Mouse (Mus musculus): ENCODE results near the gene Oxsr1.
"Not testable (repeated sequence)": the region's sequence is repeated elsewhere in the genome, so short reads cannot be mapped to it uniquely, and the experiment has no call there.

Oxsr1 gene

GRCm38 (mm10) chr9:119337842-119338241, 15.6 kb upstream of the Oxsr1 start:
- no peak for DNase-seq

GRCm38 (mm10) chr9:119335571-119335970, 13.3 kb upstream of the Oxsr1 start:
- DNase-seq: no peak

DNA sequence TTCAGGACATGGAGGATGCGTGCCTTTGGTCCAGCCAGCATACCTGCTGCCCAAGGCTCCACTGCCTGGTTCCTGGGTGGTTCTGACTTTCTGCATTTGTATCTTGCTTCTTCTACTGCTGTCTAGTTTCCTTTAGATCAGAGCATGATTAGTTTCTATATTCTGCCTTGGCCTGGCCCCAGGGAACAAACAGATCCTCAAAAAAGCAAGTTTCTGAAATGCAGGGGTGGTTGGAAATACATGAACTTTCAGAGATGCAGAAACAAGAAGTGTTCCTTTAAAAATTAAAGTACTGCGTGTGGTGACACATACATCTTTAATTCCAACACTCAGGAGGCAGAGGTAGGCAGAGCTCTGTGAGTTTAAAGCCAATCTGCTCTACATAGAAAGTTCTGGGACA, 12.6 kb upstream of the Oxsr1 start:
- no peak for DNase-seq

DNA sequence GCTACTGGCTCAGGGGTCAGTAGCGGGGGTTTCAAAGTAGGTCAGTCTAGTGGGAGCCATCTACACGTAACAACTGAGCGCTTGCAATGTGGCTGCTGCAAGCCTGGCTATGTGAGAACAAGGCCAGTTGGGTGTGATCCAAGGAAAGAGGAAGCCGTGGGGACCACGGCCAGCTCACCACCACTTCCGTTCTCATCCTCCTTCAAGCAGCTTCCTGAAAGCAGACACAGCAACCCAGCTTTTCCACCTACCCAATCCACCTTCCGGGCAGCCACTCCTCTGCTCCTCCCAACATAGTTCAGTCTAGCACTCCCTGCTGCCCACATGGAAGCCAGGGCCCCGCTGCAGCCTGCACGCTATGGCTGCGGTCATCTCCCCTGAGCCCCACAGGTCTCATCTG, 12.1 kb upstream of the Oxsr1 start:
- peak; percentile 28 for DNase-seq

DNA sequence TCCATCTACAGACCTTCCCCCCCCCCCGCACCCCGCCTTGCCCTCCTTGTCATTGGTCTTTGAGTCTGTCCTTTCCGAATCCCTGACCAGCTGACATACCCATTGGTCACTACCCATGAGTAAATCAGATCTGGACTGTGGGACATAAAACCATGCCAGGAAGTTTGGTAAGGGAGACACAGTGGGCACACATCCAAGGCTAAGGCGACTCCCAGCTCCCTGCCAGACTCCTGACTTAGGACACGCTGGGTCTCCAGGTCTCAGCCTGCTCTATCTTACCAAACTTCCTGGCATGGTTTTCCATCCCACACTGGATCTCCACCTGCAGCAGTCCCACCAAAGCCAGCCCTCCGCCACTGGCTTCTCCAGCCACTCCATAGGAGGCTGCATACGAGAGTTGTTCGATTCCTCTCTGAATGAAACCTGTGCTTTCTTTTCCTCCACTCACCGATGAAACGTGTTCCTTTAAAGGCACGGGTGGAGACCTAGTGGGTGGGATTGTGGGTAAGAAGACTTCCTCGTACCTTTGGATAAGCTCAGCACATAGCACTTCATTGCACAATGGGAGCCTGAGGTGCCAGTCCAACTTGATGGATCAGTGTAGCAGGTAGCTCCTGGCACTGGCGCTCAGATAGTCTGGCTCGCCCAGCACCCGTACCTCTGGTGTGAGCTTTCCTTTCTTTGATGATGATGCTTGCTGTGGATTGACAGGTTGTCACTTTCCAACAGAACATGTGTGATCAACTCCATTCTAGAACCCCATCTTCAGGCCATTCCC, 8.1 kb upstream of the Oxsr1 start:
- DNase-seq: no peak

DNA sequence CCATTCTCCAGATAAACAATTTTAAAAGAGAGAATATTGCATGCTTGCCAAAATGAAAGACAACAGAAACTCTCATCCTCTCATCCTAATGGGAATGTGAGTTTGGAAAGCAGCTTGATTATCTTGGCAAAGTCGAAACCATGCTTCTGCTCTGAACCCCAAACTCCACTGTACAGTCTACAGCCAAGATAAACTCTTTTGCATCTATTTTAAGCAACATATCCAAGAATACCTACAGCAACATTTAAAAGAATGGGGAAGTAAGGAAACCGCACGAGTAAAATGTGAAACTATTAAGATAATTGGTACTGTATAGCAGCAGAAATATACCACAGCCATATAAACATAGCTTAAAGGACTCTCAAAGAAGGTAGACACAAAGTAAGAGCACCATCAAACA, 6.3 kb upstream of the Oxsr1 start:
- no peak for DNase-seq

DNA sequence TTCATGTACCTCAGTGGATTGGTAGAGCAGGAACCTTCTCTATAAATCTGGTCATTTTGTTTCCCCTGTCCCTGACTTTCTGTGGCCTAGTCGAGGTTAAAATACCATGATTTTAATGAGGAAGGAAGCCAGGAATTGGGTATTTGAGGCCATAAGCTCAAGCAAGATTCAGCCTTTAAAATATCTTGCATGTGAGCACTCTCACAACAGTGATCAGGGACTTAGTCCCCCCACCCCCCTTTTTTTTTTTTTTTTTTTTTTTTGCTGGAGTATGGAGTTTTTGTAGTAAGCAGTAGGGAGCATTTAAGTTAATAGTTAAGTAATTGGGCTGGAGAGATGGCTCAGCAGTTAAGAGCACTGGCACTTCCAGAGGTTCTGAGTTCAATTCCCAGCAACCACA, 1.9 kb upstream of the Oxsr1 start:
- no peak for DNase-seq

- no peak for DNase-seq
These were observed 1.0 kb upstream of the Oxsr1 start for GRCm38 (mm10) chr9:119323260-119323645.

GRCm38 (mm10) chr9:119321392-119322229, 616 bp downstream of the Oxsr1 start:
- DNase-seq: peak; percentile 60

- no peak for DNase-seq
These were observed 1.3 kb downstream of the Oxsr1 start for GRCm38 (mm10) chr9:119320946-119321345.

DNA sequence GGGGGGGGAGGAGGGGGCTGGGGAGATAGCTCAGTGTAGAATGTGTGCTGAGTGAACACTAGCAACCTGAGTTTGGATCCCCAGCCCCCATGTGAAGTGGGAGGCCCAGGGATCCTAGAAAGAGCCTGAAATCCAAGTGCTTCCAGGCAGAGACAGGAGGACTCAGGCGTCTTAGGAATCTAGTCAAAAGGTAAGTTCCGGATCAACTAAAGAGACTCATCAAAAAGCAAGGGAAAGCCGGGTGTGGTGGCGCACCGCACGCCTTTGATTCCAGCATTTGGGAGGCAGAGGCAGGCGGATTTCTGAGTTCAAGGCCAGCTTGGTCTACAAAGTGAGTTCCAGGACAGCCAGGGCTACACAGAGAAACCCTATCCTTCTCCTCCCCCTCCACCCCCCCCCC, 1.8 kb downstream of the Oxsr1 start:
- no peak for DNase-seq

GRCm38 (mm10) chr9:119318891-119319290, 3.3 kb downstream of the Oxsr1 start:
- DNase-seq: no peak

DNA sequence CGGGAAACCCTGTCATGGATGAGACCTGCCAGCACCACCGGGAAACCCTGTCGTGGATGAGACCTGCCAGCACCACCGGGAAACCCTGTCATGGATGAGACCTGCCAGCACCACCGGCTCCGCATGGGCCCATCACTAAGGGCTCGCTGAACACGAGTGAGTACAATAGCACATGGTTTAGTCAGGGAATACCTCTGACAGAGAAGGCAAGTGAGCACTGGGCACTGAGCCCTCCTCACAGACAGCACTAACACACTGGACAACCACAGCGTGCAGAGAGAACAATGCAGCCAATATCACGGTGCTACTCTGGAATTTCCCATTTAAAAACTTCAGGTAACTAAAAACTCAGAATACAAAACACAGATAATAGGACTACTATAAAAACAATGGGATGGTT, 9.1 kb downstream of the Oxsr1 start:
- no peak for DNase-seq

DNA sequence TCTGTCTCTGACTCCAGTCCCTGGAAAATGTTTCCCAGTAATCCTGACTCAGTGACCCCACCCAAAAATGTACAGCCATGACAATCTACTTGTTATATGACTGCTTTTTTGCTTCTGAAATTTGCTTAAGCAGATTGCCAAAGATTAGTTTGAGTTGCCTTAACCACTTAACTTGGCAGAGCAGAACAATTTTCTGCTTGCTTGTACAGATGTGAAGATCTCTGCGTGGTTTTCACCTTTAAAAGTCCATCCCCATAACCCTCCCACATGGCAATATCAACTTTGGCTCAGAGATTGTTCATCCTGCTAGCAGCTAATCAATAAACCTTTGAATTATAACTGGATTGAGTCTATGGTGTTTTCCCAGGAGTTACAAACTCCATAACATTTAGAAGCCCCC, 13.2 kb downstream of the Oxsr1 start:
- DNase-seq: no peak

DNA sequence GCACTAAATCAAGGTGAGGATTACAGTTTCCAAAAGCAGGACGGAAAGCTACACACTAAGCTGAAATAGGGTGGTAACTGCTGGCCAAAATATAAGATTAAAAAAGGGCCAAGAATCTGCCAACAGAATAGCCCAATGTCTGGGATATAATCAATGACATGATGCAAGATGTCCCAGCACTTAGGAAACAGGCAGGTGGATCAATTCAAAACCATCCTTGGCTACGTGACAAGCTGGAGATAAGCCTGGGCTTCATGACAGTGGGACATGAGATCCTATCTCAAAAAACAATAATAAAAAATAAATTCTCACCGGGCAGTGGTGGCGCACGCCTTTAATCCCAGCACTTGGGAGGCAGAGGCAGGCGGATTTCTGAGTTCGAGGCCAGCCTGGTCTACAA, 16.4 kb downstream of the Oxsr1 start:
- no peak for DNase-seq

DNA sequence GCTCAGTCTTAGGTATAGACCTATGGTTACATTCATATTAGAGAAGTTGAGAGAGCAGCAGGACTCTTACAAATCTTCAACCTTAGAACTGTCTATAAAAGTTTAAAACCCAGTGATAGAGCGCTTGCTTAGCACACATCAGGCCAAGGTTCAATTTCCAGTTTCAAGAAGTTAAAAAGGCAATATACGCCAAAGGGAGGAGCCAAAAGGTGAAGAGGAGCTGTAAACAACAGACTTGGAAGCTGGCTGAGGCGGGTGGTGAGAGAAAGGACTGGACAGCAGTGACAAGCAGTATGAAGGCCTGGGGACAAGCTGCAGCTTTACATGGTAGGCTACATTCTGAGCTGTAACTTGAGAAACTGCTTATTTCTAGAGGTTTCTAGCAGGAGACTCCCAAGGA, 23.7 kb downstream of the Oxsr1 start:
- DNase-seq: no peak

GRCm38 (mm10) chr9:119297696-119298095, 24.5 kb downstream of the Oxsr1 start:
- DNase-seq: no peak

DNA sequence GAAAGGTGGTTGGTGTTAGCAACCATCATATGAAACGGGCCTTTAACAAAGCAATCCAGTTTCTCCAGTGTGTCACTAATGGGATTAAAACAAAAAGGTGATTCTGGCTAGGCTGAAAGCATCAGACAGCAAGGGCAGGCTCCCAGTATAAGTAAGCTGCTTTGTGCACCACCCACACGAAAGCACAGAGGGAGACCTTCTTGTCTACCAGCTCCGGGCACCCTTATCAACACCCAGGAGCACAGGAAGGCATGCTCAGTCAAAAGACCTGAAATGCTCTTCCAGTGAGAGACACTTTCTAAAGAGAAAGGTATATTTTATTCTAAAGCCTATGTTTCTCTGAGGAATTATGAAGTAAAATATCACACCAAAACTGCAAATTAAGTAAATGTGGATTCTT, 31.4 kb downstream of the Oxsr1 start:
- no peak for DNase-seq

GRCm38 (mm10) chr9:119280894-119281682, 41.1 kb downstream of the Oxsr1 start:
- DNase-seq: peak; percentile 16

- DNase-seq: no peak
These were observed 44.2 kb downstream of the Oxsr1 start for GRCm38 (mm10) chr9:119278031-119278430.

GRCm38 (mm10) chr9:119276321-119276720, 45.9 kb downstream of the Oxsr1 start:
- no peak for DNase-seq

GRCm38 (mm10) chr9:119274814-119275213, 47.4 kb downstream of the Oxsr1 start:
- DNase-seq: not testable (repeated sequence)

GRCm38 (mm10) chr9:119271496-119271895, 50.7 kb downstream of the Oxsr1 start:
- no peak for DNase-seq
